Mouse (Mus musculus): ENCODE measurements around the gene Irf6.

The Irf6 gene

GRCm38 (mm10) chr1:193198312-193198711 lies 45.4 kb downstream of the Irf6 start:
- DNase-seq (ENCODE audit: low read depth, low spot score) = no peak

DNA sequence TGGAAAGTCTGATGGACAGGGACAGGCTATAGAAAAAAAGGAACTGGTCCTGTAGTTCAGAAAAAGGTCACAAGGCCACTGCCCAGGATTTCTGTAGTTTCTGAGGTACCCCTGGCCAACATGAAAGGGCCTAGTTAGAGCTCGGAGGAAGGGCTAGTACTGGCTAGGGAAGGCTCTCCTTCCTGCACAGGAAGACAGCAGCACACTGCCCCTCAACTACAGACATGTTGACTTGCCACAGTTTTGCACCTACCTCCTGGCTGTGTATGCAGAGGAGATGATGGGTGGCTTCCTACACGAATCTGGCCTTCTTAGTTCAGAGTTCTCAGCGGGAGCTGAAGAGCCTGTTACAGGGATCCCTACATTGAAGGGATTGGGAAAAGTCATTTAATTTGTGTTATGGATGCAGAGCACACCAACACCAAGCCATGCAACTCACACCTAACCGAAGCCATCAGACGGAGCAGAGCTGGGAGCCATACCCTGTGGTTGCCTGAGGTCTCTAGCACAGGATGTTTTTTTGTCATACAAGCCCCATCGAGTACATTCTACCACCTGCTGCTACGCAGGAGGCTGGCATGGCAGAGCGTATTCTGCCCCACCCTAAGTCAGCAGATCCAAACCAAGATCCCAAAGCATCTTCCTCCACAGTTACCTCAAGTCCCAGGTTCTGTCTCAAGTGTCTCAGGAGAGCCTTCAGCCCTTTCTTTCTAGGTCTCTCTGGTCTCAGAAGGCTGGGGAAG lies 47.9 kb downstream of the Irf6 start:
- no peak for DNase-seq (ENCODE audit: low read depth, low spot score)

GRCm38 (mm10) chr1:193201383-193201778 lies 48.5 kb downstream of the Irf6 start, which contains the start of gene Traf3ip3:
TSS of gene Traf3ip3 (minus strand) at chr1:193201703.
- DNase-seq (ENCODE audit: low read depth, low spot score) = no peak

DNA sequence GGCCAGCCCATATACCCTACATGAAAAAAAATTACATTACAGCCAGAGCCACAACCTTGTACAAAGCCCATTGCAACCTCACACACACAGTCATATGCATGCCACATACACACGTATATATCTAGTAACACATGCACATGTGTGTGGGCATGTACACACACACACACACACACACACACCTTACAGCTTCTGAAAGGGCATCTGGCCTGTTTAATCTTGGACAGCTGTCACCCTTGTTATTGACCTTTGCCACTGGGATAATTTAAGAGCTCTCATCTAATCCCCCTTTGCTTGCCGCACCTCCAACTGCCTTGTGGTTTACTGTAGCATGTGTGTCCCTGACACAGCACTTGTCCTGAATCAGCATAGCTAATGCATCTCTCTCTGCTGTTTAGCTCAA lies 50.9 kb downstream of the Irf6 start:
- DNase-seq (ENCODE audit: low read depth, low spot score) = no peak

- DNase-seq (ENCODE audit: low read depth, low spot score) = no peak
These were observed 52.5 kb downstream of the Irf6 start for GRCm38 (mm10) chr1:193205431-193205830.

GRCm38 (mm10) chr1:193207503-193207902 lies 54.6 kb downstream of the Irf6 start, which contains the start of gene Lamb3:
TSS of gene Lamb3 (plus strand) at chr1:193207699.
- no peak for DNase-seq (ENCODE audit: low read depth, low spot score)

- DNase-seq (ENCODE audit: low read depth, low spot score) = peak; percentile 28
These were observed 55.3 kb downstream of the Irf6 start for GRCm38 (mm10) chr1:193208178-193208577.

- no peak for DNase-seq (ENCODE audit: low read depth, low spot score)
These were observed 58.5 kb downstream of the Irf6 start for GRCm38 (mm10) chr1:193211371-193211770.

DNA sequence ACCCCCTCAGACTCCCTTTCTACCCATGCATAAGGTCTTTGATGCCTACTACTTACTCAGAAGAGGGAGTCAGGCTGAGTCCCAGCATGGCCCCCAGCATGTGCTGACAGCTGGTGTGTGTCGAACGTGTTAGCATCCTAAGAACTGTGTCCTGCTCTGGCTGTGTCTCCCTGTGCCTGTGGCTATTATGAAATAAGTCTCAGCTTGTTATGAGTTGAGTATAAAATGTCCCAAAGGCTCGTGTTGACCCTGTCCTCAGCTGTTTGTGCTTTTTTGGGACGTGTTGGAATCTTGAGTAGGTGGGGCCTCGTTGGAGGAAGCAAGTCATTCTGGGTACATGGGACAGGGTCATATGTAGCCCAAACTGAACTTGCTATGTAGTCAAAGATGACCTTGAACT lies 61.1 kb downstream of the Irf6 start:
- DNase-seq (ENCODE audit: low read depth, low spot score) = no peak

- no peak for DNase-seq (ENCODE audit: low read depth, low spot score)
These were observed 63.1 kb downstream of the Irf6 start for GRCm38 (mm10) chr1:193216000-193216399.

DNA sequence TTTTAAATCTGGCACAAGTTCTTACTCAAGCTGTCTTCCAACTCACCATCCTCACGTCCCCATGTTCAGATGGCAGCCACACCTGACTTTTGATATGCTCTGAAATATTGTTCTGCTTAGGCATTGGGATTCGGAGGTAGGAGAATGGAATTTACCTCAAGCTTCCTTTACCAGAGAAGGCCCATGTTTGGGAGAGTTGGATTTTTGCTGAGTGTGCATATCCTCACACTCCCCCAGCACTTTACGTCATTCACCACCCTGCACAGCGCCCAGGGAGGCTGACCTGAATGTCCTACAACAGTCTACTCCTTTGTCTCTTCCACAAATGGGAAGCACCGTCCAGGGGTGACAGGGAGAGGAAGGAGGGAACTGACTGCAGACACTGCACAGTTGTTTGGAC lies 67.5 kb downstream of the Irf6 start:
- no peak for DNase-seq (ENCODE audit: low read depth, low spot score)

Data from forelimb bud, embryonic 11.5 days (tissue).